Mouse (Mus musculus) activated CD4-positive, CD25-positive, alpha-beta regulatory T cell (primary cell): Measurements from ENCODE around the gene Qsox2. TPM values are rescaled to one million over a fixed set of nuclear protein-coding genes. Genes with fewer than 3 reads are reported as not detected.

Source experiments
- polyA plus RNA-seq, 2 experiments: library from polyadenylated mRNA; unstranded; fragments of 100-300 nt; shearing (Covaris generic); gene quantifications; one replicate each; pipeline ENCODE4 v1.2.1; 2017

The Qsox2 gene
- polyA plus RNA-seq: 1 to 10 TPM; 5.3 to 5.9 TPM

GRCm38 (mm10) chr2:26237290-26237782 lies at the start of gene Qsox2:
Qsox2 (minus strand) TSS chr2:26237525.

GRCm38 (mm10) chr2:26208126-26208789 lies 29.1 kb downstream of the Qsox2 start, which contains the start of gene Lhx3:
Lhx3 (minus strand) TSS chr2:26208289.

Other genes starting within 250 kb of the Qsox2 start
- gene Ubac1, start 215.8 kb downstream of the Qsox2 start, polyA plus RNA-seq: 10 to 100 TPM; 70.9 to 86.1 TPM
- 1 to 10 TPM; 1.1 to 3.2 TPM for gene Nacc2, start 114.3 kb downstream of the Qsox2 start, polyA plus RNA-seq
- not detected for gene Lhx3, start 29.2 kb downstream of the Qsox2 start, polyA plus RNA-seq
- gene Ccdc187, start 57.0 kb upstream of the Qsox2 start, polyA plus RNA-seq: under 1 TPM in 1 of 2 experiments, not detected in 1; 0.10 TPM
- gene Gpsm1, start 78.0 kb upstream of the Qsox2 start, polyA plus RNA-seq: 1 to 10 TPM; 7.7 to 8.0 TPM
- gene Dnlz, start 114.6 kb upstream of the Qsox2 start, polyA plus RNA-seq: 10 to 100 TPM; 16.2 to 19.0 TPM
- 1 to 10 TPM; 2.2 to 5.9 TPM for gene Card9, start 123.4 kb upstream of the Qsox2 start, polyA plus RNA-seq
- 10 to 100 TPM; 33.2 to 37.9 TPM for gene Snapc4, start 143.1 kb upstream of the Qsox2 start, polyA plus RNA-seq
- 100 to 1,000 TPM; 141 to 145 TPM for gene Entr1, start 151.8 kb upstream of the Qsox2 start, polyA plus RNA-seq
- 10 to 100 TPM; 77.5 to 86.2 TPM for gene Pmpca, start 151.8 kb upstream of the Qsox2 start, polyA plus RNA-seq
- gene Inpp5e, start 171.7 kb upstream of the Qsox2 start, polyA plus RNA-seq: 10 to 100 TPM; 26.4 to 29.8 TPM
- gene Sec16a, start 207.7 kb upstream of the Qsox2 start, polyA plus RNA-seq: 10 to 100 TPM; 21.7 to 46.1 TPM